Mouse (Mus musculus) lung, embryonic 14.5 days (tissue): ENCODE results near the gene Negr1. TPM values are rescaled to one million over a fixed set of nuclear protein-coding genes. Genes with fewer than 3 reads are reported as not detected.

Experiments used
- ATAC-seq: fragments of 200-750 bp; cut with Nextera tagmentation; 2 replicates; pipeline ENCODE4 v1.8.0; 2017; ENCODE audit warnings: mild to moderate bottlenecking, moderate TSS enrichment, moderate library complexity; ENCODE audit not compliant: insufficient read depth
- DNase-seq: peaks from one replicate; pipeline ENCODE4 v3.0.0-alpha.2; 2015
- H3K27ac ChIP-seq: fragments of 300-500 bp; sonication (generic); 2 replicates; pipeline ENCODE4 v1.5.1; 2014; ENCODE audit warnings: low read depth, mild to moderate bottlenecking, moderate library complexity
- H3K27me3 ChIP-seq: fragments of 300-500 bp; sonication (generic); 2 replicates; pipeline ENCODE4 v1.6.1; 2014; ENCODE audit warnings: low read length, control low read depth; ENCODE audit not compliant: insufficient read depth
- H3K36me3 ChIP-seq: fragments of 300-500 bp; sonication (generic); 2 replicates; pipeline ENCODE4 v1.6.1; 2014; ENCODE audit warnings: control low read depth; ENCODE audit not compliant: insufficient read depth
- H3K4me1 ChIP-seq: fragments of 300-500 bp; sonication (generic); 2 replicates; pipeline ENCODE4 v1.6.1; 2014; ENCODE audit warnings: antibody characterized with exemption, control low read depth; ENCODE audit not compliant: insufficient read depth
- H3K4me2 ChIP-seq: fragments of 300-500 bp; sonication (generic); 2 replicates; pipeline ENCODE4 v1.6.1; 2014; ENCODE audit warnings: mild to moderate bottlenecking
- H3K4me3 ChIP-seq: fragments of 300-500 bp; sonication (generic); 2 replicates; pipeline ENCODE4 v1.5.1; 2014; ENCODE audit warnings: low read depth, low read length
- H3K9ac ChIP-seq: fragments of 300-500 bp; sonication (generic); 2 replicates; pipeline ENCODE4 v1.6.1; 2014
- H3K9me3 ChIP-seq: fragments of 300-500 bp; sonication (generic); 2 replicates; pipeline ENCODE4 v1.6.1; 2016; ENCODE audit warnings: low read depth, low read length, control low read depth
- CTCF ChIP-seq: IDR thresholded peaks from 2 replicates; pipeline ENCODE4 v1.5.1; 2016; ENCODE audit warnings: antibody characterized with exemption, low read depth
- WGBS: fragments of 180-500 bp; shearing (Covaris S2); extraction: QIAGEN DNeasy Blood & Tissue Kit; methylation state at CpG from one replicate; pipeline ENCODE4 v1.1.7; 2014; 5-methylcytosine and 5-hydroxymethylcytosine counted together
- polyA plus RNA-seq: library from polyadenylated mRNA; unstranded; fragments of >200 nt; fragmentation: Nextera tagmentation; extraction: Ambion mirVana; gene quantifications from 2 replicates; pipeline ENCODE4 v1.2.1, GENCODE M21; 2014

Negr1 gene
- polyA plus RNA-seq, 1 experiment from 2014 or later = 7.8 TPM

DNA sequence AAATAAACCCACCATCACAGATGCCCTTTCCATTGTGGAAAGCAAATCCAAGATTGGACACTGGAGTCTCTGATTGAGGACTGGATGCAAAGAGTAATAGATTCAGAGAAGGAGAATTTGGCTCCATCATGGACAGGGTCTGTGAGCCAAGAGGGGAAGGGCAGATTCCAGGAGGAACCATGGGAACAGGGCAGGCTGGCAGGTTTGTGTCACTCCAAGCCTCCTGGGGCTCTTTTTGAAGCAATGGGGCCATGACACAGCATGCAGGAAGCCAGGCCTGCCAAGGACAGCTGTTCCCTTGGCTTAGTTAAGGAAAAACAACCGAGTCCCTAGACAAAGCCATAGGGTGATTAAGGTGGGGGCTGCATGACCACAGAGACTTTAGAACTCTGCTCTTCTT, 647.4 kb downstream of the Negr1 start:
- H3K9me3 ChIP-seq = no peaks in the 10 kb centered on the region
- H3K27ac ChIP-seq = no peak overlapping the region
- no peaks in the 10 kb centered on the region for H3K36me3 ChIP-seq
- DNase-seq = no peak
- no peak overlapping the region for H3K4me3 ChIP-seq
- H3K4me2 ChIP-seq = no peak overlapping the region
- WGBS = 41% methylated on average over 1 of the region's 1 CpGs
- H3K27me3 ChIP-seq = no peaks in the 10 kb centered on the region
- ATAC-seq = no peak
- no peak for TF ChIP-seq CTCF
- no peak overlapping the region for H3K9ac ChIP-seq
- H3K4me1 ChIP-seq = no peaks in the 10 kb centered on the region

DNA sequence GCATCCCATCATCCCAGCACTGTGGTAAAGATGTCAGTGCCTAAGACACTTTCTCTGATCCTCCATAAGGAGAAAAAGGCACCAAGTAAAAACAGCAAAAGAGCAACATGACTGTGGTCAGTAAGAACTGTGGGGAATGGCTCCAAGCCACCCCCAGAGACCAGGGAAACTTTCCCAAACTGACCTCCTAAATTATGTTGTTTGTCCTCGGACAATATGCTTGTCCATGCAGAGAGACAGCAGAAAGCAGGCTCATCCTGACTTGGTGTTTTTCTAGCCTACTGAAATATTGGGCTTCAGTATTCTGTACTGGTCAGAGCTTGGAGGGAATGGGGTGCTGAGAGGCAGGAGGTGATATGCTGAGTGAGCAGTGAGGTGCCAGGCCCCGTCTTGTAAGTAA, 647.8 kb downstream of the Negr1 start:
- Histone ChIP-seq H3K27me3 (no peaks in the 10 kb centered on the region), H3K4me1 (no peaks in the 10 kb centered on the region), H3K4me2 (no peak overlapping the region), H3K9me3 (no peaks in the 10 kb centered on the region), H3K4me3 (no peak overlapping the region), H3K36me3 (no peaks in the 10 kb centered on the region), H3K9ac (no peak overlapping the region), H3K27ac (no peak overlapping the region)
- WGBS = 72% methylated on average over 2 of the region's 2 CpGs
- ATAC-seq = no peak
- TF ChIP-seq CTCF = no peak
- no peak for DNase-seq

DNA sequence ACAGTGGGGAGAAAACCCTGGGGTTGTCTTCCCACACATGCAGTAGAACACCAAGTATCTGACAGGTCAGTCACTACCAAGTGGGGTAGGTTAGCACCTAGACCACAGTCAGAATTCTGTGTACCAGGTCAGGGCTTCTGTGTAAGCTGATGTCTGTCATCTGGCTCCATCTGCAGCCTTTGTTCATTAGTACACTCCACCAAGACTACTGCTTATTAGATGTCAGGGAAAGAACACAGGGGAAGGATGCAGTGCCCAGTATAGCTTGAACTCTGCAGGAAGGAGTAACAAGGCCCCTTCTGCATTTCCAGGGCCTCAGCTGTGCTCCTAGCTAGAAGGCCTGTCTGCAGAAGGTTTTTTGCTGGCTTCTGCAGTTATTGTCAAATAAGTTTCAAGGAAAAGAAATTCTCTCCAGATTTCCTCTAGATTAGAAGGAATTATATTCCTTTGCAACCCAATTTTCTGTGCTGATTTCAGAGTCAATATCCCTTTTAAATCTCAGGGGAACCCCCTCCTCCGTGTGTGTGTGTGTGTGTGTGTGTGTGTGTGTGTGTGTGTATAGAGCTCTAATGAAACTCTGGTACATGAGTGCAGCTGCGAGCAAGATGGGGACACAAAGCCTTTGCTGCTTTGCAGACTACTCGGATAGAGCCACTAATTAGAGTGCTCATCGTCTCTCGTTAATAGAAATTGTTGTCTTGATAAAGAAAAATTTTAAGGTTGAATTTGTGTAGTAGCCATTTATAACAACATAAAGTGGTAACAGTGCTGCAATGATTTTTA, 654.5 kb downstream of the Negr1 start:
- Histone ChIP-seq H3K27me3 (no peaks in the 10 kb centered on the region), H3K27ac (no peak overlapping the region), H3K4me3 (no peak overlapping the region), H3K36me3 (no peaks in the 10 kb centered on the region), H3K9me3 (no peaks in the 10 kb centered on the region), H3K4me2 (no peak overlapping the region), H3K9ac (no peak overlapping the region), H3K4me1 (no peaks in the 10 kb centered on the region)
- peak; percentile 29; the same call in 1 of the 2 replicates for TF ChIP-seq CTCF
- peak; percentile 48 for DNase-seq
- ATAC-seq = peak; percentile 68; the same call in 1 of the 2 replicates
- 63% methylated on average over 5 of the region's 5 CpGs for WGBS

DNA sequence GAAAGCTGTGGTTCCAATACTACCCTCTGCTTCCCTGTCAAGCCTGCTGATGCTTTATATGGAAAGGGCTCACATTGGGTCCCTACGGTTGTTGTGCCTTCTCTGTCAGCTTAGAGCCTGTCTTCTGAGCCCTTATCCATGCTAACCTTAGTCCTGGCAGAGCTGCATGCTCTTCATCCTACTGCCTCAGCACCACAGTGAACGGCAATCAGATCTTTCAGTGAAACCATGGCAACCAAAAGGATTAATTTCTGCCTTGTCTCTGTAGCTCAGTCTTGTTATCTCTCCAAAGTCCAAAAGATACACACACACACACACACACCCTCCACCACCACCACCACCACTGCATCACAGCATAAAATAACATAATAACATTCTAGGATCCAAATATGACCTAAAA, 656.2 kb downstream of the Negr1 start:
- no peaks in the 10 kb centered on the region for H3K36me3 ChIP-seq
- TF ChIP-seq CTCF = no peak
- H3K27me3 ChIP-seq = no peaks in the 10 kb centered on the region
- DNase-seq = no peak
- H3K27ac ChIP-seq = no peak overlapping the region
- H3K4me2 ChIP-seq = no peak overlapping the region
- 54% methylated on average over 2 of the region's 2 CpGs for WGBS
- H3K4me3 ChIP-seq = no peak overlapping the region
- ATAC-seq = no peak
- H3K9ac ChIP-seq = no peak overlapping the region
- H3K4me1 ChIP-seq = no peaks in the 10 kb centered on the region
- no peaks in the 10 kb centered on the region for H3K9me3 ChIP-seq

DNA sequence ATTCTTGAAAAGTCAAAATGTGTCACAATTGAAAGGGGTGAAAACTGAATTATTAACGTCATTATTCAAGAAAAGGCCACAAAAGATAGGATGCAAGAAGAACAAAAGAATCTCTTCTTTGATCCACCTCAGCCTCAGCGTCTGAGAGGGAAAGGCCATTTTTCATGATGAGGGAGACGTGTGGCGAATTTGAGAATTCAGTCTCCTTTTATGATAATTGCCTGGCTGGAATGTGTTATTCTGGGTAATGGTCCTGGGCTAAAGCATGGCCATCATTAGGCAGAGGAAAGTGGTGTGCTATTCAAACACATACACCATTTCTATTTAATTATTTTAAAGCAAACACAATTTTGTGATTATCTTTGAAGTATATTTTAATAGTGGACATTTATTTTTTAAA, 663.3 kb downstream of the Negr1 start:
- H3K4me2 ChIP-seq = no peak overlapping the region
- H3K9ac ChIP-seq = no peak overlapping the region
- no peaks in the 10 kb centered on the region for H3K36me3 ChIP-seq
- no peak overlapping the region for H3K4me3 ChIP-seq
- TF ChIP-seq CTCF = no peak
- no peaks in the 10 kb centered on the region for H3K4me1 ChIP-seq
- DNase-seq (no peak), ATAC-seq (no peak)
- H3K9me3 ChIP-seq = no peaks in the 10 kb centered on the region
- 53% methylated on average over 4 of the region's 4 CpGs for WGBS
- no peaks in the 10 kb centered on the region for H3K27me3 ChIP-seq
- H3K27ac ChIP-seq = no peak overlapping the region

DNA sequence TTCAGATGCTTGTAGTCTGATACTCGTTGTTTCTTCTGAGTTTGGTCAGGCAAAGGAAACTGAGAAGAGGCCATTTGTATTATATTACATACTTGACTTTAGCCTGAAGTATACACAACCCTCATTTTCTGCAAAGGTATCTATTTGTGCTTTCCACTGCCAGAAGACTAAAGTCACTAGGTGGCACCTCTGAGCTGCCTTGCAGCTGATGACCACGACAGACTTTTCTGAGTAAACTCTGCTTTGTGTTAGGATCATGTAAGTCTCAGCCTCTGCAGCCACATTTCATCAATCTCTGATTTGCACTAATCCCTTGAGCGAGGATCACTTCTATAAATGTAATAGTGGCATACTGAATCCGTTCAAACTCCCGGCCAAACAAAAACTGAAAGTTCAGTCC, 671.1 kb downstream of the Negr1 start:
- no peak overlapping the region for H3K9ac ChIP-seq
- ATAC-seq = peak; percentile 74
- no peaks in the 10 kb centered on the region for H3K9me3 ChIP-seq
- no peaks in the 10 kb centered on the region for H3K36me3 ChIP-seq
- no peak overlapping the region for H3K4me3 ChIP-seq
- TF ChIP-seq CTCF = peak; percentile 75
- H3K27me3 ChIP-seq = no peaks in the 10 kb centered on the region
- H3K27ac ChIP-seq = no peak overlapping the region
- no peaks in the 10 kb centered on the region for H3K4me1 ChIP-seq
- no peak overlapping the region for H3K4me2 ChIP-seq
- 25% methylated on average over 5 of the region's 5 CpGs for WGBS
- peak; percentile 83 for DNase-seq

DNA sequence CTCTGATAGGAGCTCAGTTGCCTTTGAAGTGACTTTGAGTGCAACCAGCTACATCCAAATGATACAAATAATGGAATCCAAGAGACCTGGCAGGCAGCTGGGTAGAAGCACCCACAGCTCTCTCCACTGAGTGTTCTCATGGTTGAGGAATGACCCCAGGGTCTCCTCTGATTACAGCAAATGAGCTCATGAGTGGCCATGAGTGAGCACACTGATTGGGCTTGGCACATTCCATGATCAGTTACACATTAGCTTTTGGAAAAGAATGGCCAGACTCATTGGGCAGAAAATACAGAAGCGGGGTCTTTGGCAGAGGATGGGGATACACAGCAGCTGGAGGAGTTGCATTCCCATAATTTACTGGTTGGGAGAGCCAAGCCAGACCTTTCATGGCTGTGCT, 678.6 kb downstream of the Negr1 start:
- TF ChIP-seq CTCF = no peak
- Histone ChIP-seq H3K27me3 (no peaks in the 10 kb centered on the region), H3K4me1 (no peaks in the 10 kb centered on the region), H3K9ac (no peak overlapping the region), H3K9me3 (no peaks in the 10 kb centered on the region), H3K4me3 (no peak overlapping the region), H3K27ac (no peak overlapping the region), H3K4me2 (no peak overlapping the region), H3K36me3 (no peaks in the 10 kb centered on the region)
- DNase-seq (no peak), ATAC-seq (no peak)
- 69% methylated on average over 1 of the region's 1 CpGs for WGBS
